Mouse (Mus musculus) CH12.LX (cell line): ENCODE data around the gene Glipr1l2.

Experiments used
- E2F4 ChIP-seq: IDR thresholded peaks from 2 replicates; pipeline ENCODE4 v1.6.1; 2011; ENCODE audit warnings: low read depth, low read length, improper control_type of control experiment; ENCODE audit not compliant: insufficient replicate concordance
- RAD21 ChIP-seq: IDR thresholded peaks from 2 replicates; pipeline ENCODE4 v1.6.1; 2011; ENCODE audit warnings: low read depth, mild to moderate bottlenecking, low read length, improper control_type of control experiment, moderate library complexity
- TCF12 ChIP-seq: IDR thresholded peaks from 2 replicates; pipeline ENCODE4 v1.6.1; 2014; ENCODE audit warnings: low read depth, mild to moderate bottlenecking, inconsistent platforms, low read length, improper control_type of control experiment

DNA sequence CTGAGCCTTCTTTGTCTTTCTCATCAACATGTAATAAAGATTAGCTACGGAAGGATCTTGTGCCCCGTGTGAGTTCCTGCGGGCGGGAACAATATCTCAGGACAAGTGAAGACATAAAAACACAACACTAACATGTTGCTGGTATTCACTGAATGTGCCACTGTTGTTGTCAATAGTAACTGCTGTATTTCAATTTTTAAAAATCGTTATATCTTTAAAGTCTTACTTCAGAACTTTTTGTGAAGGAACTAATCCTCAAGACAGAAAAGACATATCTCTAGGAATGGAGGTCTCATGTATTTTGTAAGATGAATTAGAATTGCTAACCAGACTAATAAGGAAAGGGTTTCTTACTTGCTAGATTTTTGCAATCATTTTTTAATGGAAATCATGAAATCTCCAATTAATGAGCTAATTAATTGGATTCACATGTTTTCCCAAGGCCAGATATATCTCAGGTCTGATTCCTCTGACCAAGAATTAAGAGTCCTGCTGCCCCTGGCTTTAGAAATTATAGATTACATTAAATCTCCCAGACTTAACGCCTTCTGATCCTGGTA, 55.8 kb downstream of the Glipr1l2 start:
- no peak for TF ChIP-seq E2F4
- TF ChIP-seq RAD21, result no peak
- no peak for TF ChIP-seq TCF12
